Mouse (Mus musculus): Measurements from ENCODE around the gene Ms4a1. TPM values are rescaled to one million over a fixed set of nuclear protein-coding genes. Genes with fewer than 3 reads are reported as not detected.
"Not testable (repeated sequence)": the region's sequence is repeated elsewhere in the genome, so short reads cannot be mapped to it uniquely, and the experiment has no call there.

Gene Ms4a1
- polyA plus RNA-seq (2012; fragmentation: generic; extraction: Trizol), result not detected
- long read RNA-seq, experiment 1, result 0 reads
- long read RNA-seq, experiment 2, result 0 reads

DNA sequence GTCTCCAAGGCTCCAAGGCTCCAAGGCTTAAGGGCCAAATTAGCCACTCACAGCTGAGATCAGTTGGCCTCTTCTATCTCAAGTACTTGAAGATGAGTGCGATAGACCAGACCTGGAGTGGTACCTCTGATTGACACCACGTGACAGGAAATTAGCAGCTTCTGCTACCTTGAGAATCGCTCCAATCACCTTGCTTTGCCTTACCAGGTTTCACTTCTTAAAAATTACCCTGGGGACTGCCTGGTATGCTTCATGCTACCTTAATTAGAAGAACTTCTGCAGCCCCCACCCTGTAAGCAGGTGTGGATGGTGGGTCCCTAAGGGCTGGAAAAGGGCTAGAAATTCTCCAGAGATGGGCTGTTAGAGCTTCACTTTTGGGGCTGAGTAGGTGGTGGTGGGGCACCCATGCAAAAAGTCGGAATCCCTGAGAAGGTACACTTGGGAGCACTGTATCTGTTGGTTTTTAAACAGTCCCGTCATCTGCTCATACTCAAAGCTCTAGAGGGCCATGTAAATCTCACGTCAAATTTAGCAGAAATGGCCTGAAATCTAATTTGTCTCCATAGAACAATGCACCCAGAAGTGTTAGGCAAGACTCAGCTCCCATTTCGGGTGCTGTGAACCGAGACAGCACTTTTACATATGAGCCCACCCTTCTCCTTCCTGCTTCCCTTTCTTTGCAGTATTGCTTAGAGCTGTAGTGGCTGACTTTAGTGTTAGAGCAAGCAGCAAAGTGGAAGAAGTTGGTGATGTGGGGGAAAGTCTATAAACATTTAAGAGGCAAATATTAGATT lies at the start of gene Ms4a1:
Gene Ms4a1 (minus strand): TSS at position 190 of the 794 bp plus-strand sequence.
- Histone ChIP-seq H3K4me3 (ENCODE audit: insufficient read depth, poor library complexity, severe bottlenecking) (no peak within 1 kb of the TSS), H3K79me3 (ENCODE audit: low read depth) (no peaks in the 10 kb centered on the region), H3K36me3 (ENCODE audit: control insufficient read depth, insufficient read depth) (no peaks in the 10 kb centered on the region), H3ac (ENCODE audit: control insufficient read depth, insufficient read length, low read depth) (no peak within 1 kb of the TSS), H3K27me3 (ENCODE audit: control insufficient read depth, insufficient read depth, insufficient read length) (no peaks in the 10 kb centered on the region), H3K79me2 (ENCODE audit: control insufficient read depth, insufficient read depth) (no peaks in the 10 kb centered on the region)
- no peak for TF ChIP-seq FOSL1 (IDR thresholded peaks at IDR 0.05; ENCODE audit: insufficient read depth, low read length, poor library complexity, severe bottlenecking)
- no peak for TF ChIP-seq MYOG (IDR thresholded peaks at IDR 0.05; ENCODE audit: control insufficient read depth, extremely low read depth, insufficient read length)
- no peak for TF ChIP-seq CTCF (IDR thresholded peaks at IDR 0.05; ENCODE audit: control insufficient read depth, insufficient read depth, insufficient read length)
- no peak for TF ChIP-seq MAX (IDR thresholded peaks at IDR 0.05)
- no peak for TF ChIP-seq MYOD1 (IDR thresholded peaks at IDR 0.05; ENCODE audit: control insufficient read depth, insufficient read length, low read depth)
- no peak for TF ChIP-seq USF1 (IDR thresholded peaks at IDR 0.05; ENCODE audit: low read depth)
- TF ChIP-seq CEBPB (IDR thresholded peaks at IDR 0.05; ENCODE audit: low read depth), result no peak

DNA sequence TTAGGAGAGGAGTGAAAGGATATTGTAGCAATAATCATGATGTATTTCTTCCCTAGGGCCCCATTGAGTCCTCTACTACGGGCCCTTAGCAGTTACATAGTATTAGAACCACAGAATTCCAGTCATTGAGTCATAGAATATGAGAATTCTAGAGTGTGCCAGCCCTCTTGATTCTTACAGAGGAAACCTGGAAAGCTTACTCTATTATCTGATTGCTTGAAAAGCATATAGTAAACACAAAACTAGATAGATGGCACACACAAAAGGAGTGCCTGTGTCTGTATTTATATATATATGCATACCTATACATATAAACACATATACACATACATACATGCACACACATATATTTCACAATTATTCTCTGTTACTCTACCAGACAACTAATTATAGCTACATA lies 48.3 kb upstream of the Ms4a1 start, which contains the start of gene Ms4a14:
Gene Ms4a14 (minus strand): TSS at position 101 of the 400 bp plus-strand sequence.
- Histone ChIP-seq H3ac (ENCODE audit: control insufficient read depth, insufficient read length, low read depth) (no peak within 1 kb of the TSS), H3K79me3 (ENCODE audit: low read depth) (no peaks in the 10 kb centered on the region), H3K36me3 (ENCODE audit: control insufficient read depth, insufficient read depth) (no peaks in the 10 kb centered on the region), H3K79me2 (ENCODE audit: control insufficient read depth, insufficient read depth) (no peaks in the 10 kb centered on the region), H3K4me3 (ENCODE audit: insufficient read depth, poor library complexity, severe bottlenecking) (no peak within 1 kb of the TSS), H3K27me3 (ENCODE audit: control insufficient read depth, insufficient read depth, insufficient read length) (no peaks in the 10 kb centered on the region)
- TF ChIP-seq MYOD1 (IDR thresholded peaks at IDR 0.05; ENCODE audit: control insufficient read depth, insufficient read length, low read depth), result no peak
- TF ChIP-seq CEBPB (IDR thresholded peaks at IDR 0.05; ENCODE audit: low read depth), result no peak
- TF ChIP-seq MYOG (IDR thresholded peaks at IDR 0.05; ENCODE audit: control insufficient read depth, extremely low read depth, insufficient read length), result no peak
- TF ChIP-seq USF1 (IDR thresholded peaks at IDR 0.05; ENCODE audit: low read depth), result no peak
- TF ChIP-seq CTCF (IDR thresholded peaks at IDR 0.05; ENCODE audit: control insufficient read depth, insufficient read depth, insufficient read length), result no peak
- no peak for TF ChIP-seq FOSL1 (IDR thresholded peaks at IDR 0.05; ENCODE audit: insufficient read depth, low read length, poor library complexity, severe bottlenecking)
- TF ChIP-seq MAX (IDR thresholded peaks at IDR 0.05), result no peak

DNA sequence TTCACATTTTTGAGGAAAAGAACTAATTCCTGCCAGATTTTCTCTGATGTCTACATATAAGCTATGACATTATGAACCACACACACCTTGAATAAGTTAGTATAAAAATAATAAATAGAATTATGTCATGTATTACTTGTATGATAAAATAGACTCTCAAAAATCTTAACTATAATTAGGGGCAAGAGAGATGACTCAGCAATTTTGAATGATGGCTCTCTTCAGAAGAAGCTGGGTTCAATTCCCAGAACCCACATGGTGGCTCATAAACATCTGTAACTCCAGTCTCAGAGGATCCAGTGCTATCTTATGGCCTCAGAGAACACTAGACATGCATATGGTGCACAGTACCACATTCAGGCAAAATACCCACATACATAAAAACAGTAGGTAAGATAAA lies 42.8 kb upstream of the Ms4a1 start:
- no peaks in the 10 kb centered on the region for H3K27me3 ChIP-seq (ENCODE audit: control insufficient read depth, insufficient read depth, insufficient read length)
- no peak overlapping the region for H3ac ChIP-seq (ENCODE audit: control insufficient read depth, insufficient read length, low read depth)
- no peak for TF ChIP-seq MYOD1 (IDR thresholded peaks at IDR 0.05; ENCODE audit: control insufficient read depth, insufficient read length, low read depth)
- no peak for TF ChIP-seq FOSL1 (IDR thresholded peaks at IDR 0.05; ENCODE audit: insufficient read depth, low read length, poor library complexity, severe bottlenecking)
- no peak for TF ChIP-seq CEBPB (IDR thresholded peaks at IDR 0.05; ENCODE audit: low read depth)
- TF ChIP-seq CTCF (IDR thresholded peaks at IDR 0.05; ENCODE audit: control insufficient read depth, insufficient read depth, insufficient read length), result no peak
- TF ChIP-seq MYOG (IDR thresholded peaks at IDR 0.05; ENCODE audit: control insufficient read depth, extremely low read depth, insufficient read length), result no peak
- TF ChIP-seq USF1 (IDR thresholded peaks at IDR 0.05; ENCODE audit: low read depth), result no peak
- TF ChIP-seq MAX (IDR thresholded peaks at IDR 0.05), result no peak
- no peaks in the 10 kb centered on the region for H3K36me3 ChIP-seq (ENCODE audit: control insufficient read depth, insufficient read depth)
- no peaks in the 10 kb centered on the region for H3K79me2 ChIP-seq (ENCODE audit: control insufficient read depth, insufficient read depth)
- no peaks in the 10 kb centered on the region for H3K79me3 ChIP-seq (ENCODE audit: low read depth)
- H3K4me3 ChIP-seq (ENCODE audit: insufficient read depth, poor library complexity, severe bottlenecking), result no peak overlapping the region

DNA sequence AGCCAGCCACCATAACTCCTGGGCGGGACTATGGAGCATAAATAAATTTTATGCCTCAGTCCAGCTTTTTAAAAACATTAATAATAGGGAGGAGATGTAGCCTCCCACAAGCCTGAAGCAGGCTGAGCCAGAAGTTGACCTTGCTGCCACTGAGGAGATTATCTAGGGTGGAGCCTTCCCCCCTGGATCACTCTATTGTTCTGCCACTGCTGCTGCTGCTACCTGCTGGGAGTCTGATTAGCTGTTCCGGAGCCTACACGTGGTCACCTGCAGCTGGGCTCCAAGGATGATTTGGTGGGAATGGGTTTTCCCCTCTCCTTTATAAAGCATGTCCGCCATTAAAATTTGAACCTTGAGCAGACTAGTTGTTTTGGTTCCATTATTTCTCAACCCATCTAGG lies 33.5 kb upstream of the Ms4a1 start:
- not testable (repeated sequence) for H3K79me2 ChIP-seq (ENCODE audit: control insufficient read depth, insufficient read depth)

DNA sequence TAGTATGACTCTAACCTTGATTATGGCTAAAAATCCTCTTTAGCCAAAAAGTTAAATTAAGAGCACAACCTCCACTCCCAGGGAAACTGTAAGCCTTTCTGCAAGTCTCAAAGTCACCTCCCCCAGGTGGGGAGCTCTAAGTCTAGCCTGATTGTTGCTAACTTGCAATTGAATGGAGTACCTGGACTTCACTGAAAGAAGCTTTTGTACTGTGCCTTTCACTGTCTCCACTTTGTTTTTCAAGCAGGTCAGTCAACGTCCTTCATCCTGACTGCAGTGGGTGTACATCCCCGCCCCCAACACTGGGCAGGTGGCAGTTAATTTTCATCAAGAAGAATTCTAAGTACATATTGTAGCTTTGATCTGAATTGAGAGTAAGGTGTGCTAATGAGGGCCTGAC lies 32.9 kb upstream of the Ms4a1 start:
- no peak overlapping the region for H3ac ChIP-seq (ENCODE audit: control insufficient read depth, insufficient read length, low read depth)
- no peaks in the 10 kb centered on the region for H3K79me3 ChIP-seq (ENCODE audit: low read depth)
- H3K4me3 ChIP-seq (ENCODE audit: insufficient read depth, poor library complexity, severe bottlenecking), result no peak overlapping the region
- no peak for TF ChIP-seq MAX (IDR thresholded peaks at IDR 0.05)
- TF ChIP-seq CEBPB (IDR thresholded peaks at IDR 0.05; ENCODE audit: low read depth), result no peak
- TF ChIP-seq MYOG (IDR thresholded peaks at IDR 0.05; ENCODE audit: control insufficient read depth, extremely low read depth, insufficient read length), result no peak
- no peak for TF ChIP-seq MYOD1 (IDR thresholded peaks at IDR 0.05; ENCODE audit: control insufficient read depth, insufficient read length, low read depth)
- TF ChIP-seq CTCF (IDR thresholded peaks at IDR 0.05; ENCODE audit: control insufficient read depth, insufficient read depth, insufficient read length), result no peak
- TF ChIP-seq USF1 (IDR thresholded peaks at IDR 0.05; ENCODE audit: low read depth), result no peak
- no peak for TF ChIP-seq FOSL1 (IDR thresholded peaks at IDR 0.05; ENCODE audit: insufficient read depth, low read length, poor library complexity, severe bottlenecking)
- H3K79me2 ChIP-seq (ENCODE audit: control insufficient read depth, insufficient read depth), result no peaks in the 10 kb centered on the region
- H3K36me3 ChIP-seq (ENCODE audit: control insufficient read depth, insufficient read depth), result no peaks in the 10 kb centered on the region
- no peaks in the 10 kb centered on the region for H3K27me3 ChIP-seq (ENCODE audit: control insufficient read depth, insufficient read depth, insufficient read length)

More for the DNA sequence above, 33.5 kb upstream of the Ms4a1 start:
- H3K79me3 ChIP-seq (ENCODE audit: low read depth); H3K27me3 ChIP-seq (ENCODE audit: control insufficient read depth, insufficient read depth, insufficient read length); H3ac ChIP-seq (ENCODE audit: control insufficient read depth, insufficient read length, low read depth); H3K4me3 ChIP-seq (ENCODE audit: insufficient read depth, poor library complexity, severe bottlenecking); H3K36me3 ChIP-seq (ENCODE audit: control insufficient read depth, insufficient read depth): not testable (repeated sequence)

DNA sequence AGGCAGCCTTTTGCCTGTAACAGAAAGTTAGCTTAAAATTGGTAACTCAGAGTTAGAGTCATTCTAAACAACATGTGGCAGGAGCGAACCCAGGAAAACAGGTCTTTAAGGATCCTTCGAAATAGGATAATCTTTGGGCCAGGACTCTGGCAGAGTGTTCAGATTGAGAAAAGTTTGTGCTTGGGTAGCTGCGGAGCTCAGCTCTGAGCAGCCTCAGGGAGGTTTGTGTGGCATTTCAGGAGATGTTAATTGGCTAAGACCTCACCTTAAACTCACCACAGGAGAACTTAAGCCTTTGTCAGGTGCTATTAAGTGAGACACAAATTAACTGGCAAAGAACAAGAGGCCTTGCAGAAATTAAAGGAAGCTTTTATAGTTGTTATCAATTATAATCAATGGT lies 27.6 kb upstream of the Ms4a1 start:
- H3ac ChIP-seq (ENCODE audit: control insufficient read depth, insufficient read length, low read depth); H3K79me2 ChIP-seq (ENCODE audit: control insufficient read depth, insufficient read depth); H3K27me3 ChIP-seq (ENCODE audit: control insufficient read depth, insufficient read depth, insufficient read length); H3K36me3 ChIP-seq (ENCODE audit: control insufficient read depth, insufficient read depth); H3K4me3 ChIP-seq (ENCODE audit: insufficient read depth, poor library complexity, severe bottlenecking); H3K79me3 ChIP-seq (ENCODE audit: low read depth): not testable (repeated sequence)
